Mouse (Mus musculus) liver, embryonic 14.5 days (tissue): ENCODE results near the gene Tmprss2.

Source experiments
- CTCF ChIP-seq: IDR thresholded peaks from 2 replicates; pipeline ENCODE4 v1.5.1; 2016; ENCODE audit warnings: antibody characterized with exemption, low read depth, control low read depth
- EP300 ChIP-seq: IDR thresholded peaks from 2 replicates; pipeline ENCODE4 v1.6.1; 2016; ENCODE audit warnings: antibody characterized with exemption, low read depth

GRCm38 (mm10) chr16:97533751-97534150 lies 77.2 kb downstream of the Tmprss2 start:
- TF ChIP-seq CTCF = no peak
- TF ChIP-seq EP300 = no peak
